Mouse (Mus musculus) stomach, postnatal 0 days (tissue): ENCODE measurements around the gene Cdc42ep4. TPM values are rescaled to one million over a fixed set of nuclear protein-coding genes. Genes with fewer than 3 reads are reported as not detected.

Experiments used
- ATAC-seq: fragments of 200-750 bp; cut with Nextera tagmentation; 2 replicates; pipeline ENCODE4 v1.8.0; 2017; ENCODE audit not compliant: low FRiP score, low TSS enrichment
- DNase-seq: peaks from one replicate; pipeline ENCODE4 v3.0.0-alpha.2; 2016; ENCODE audit warnings: low spot score
- H3K27ac ChIP-seq: fragments of 300-500 bp; sonication (generic); replicated peaks from 2 replicates; pipeline ENCODE4 v1.5.1; 2014; ENCODE audit warnings: mild to moderate bottlenecking, control low read depth
- H3K27me3 ChIP-seq: fragments of 300-500 bp; sonication (generic); 2 replicates; pipeline ENCODE4 v1.6.1; 2014; ENCODE audit warnings: low read length; ENCODE audit not compliant: control insufficient read depth, insufficient read depth
- H3K36me3 ChIP-seq: fragments of 300-500 bp; sonication (generic); 2 replicates; pipeline ENCODE4 v1.6.1; 2014; ENCODE audit warnings: low read length, mixed read lengths; ENCODE audit not compliant: control insufficient read depth, insufficient read depth
- H3K4me1 ChIP-seq: fragments of 300-500 bp; sonication (generic); replicated peaks from 2 replicates; pipeline ENCODE4 v1.6.1; 2014; ENCODE audit warnings: antibody characterized with exemption; ENCODE audit not compliant: control insufficient read depth, insufficient read depth
- H3K4me2 ChIP-seq: fragments of 300-500 bp; sonication (generic); replicated peaks from 2 replicates; pipeline ENCODE4 v1.6.1; 2014; ENCODE audit warnings: low read depth, mild to moderate bottlenecking, control low read depth, moderate library complexity
- H3K4me3 ChIP-seq: fragments of 300-500 bp; sonication (generic); 2 replicates; pipeline ENCODE4 v1.5.1; 2014; ENCODE audit warnings: low read depth, low read length, control low read depth
- H3K9ac ChIP-seq: fragments of 300-500 bp; sonication (generic); 2 replicates; pipeline ENCODE4 v1.6.1; 2014; ENCODE audit warnings: mild to moderate bottlenecking, low read length, control low read depth, mixed read lengths
- H3K9me3 ChIP-seq: fragments of 300-500 bp; sonication (generic); 2 replicates; pipeline ENCODE4 v1.6.1; 2016; ENCODE audit warnings: low read length; ENCODE audit not compliant: control insufficient read depth
- CTCF ChIP-seq: IDR thresholded peaks from 2 replicates; pipeline ENCODE4 v1.5.1; 2016; ENCODE audit warnings: antibody characterized with exemption, low read depth, mild to moderate bottlenecking, moderate library complexity
- EP300 ChIP-seq: optimal IDR thresholded peaks from 2 replicates; pipeline ENCODE3; 2016; ENCODE audit warnings: antibody characterized with exemption
- WGBS: fragments of 180-500 bp; shearing (Covaris S2); extraction: QIAGEN DNeasy Blood & Tissue Kit; methylation state at CpG from one replicate; pipeline ENCODE4 v1.1.7; 2014; 5-methylcytosine and 5-hydroxymethylcytosine counted together
- polyA plus RNA-seq: library from polyadenylated mRNA; unstranded; fragments of >200 nt; fragmentation: Nextera tagmentation; extraction: Ambion mirVana; gene quantifications from 2 replicates; pipeline ENCODE4 v1.2.1, GENCODE M21; 2015

Cdc42ep4 gene
- polyA plus RNA-seq, 1 experiment from 2014 or later: 28.9 TPM

GRCm38 (mm10) chr11:113786395-113786794 lies 34.7 kb upstream of the Cdc42ep4 start:
- no peak overlapping the region for H3K4me3 ChIP-seq
- peak overlapping the region; percentile 86 for H3K27ac ChIP-seq
- H3K9me3 ChIP-seq: no peaks in the 10 kb centered on the region
- WGBS: 55% methylated on average over 4 of the region's 4 CpGs
- H3K27me3 ChIP-seq: no peaks in the 10 kb centered on the region
- no peaks in the 10 kb centered on the region for H3K36me3 ChIP-seq
- TF ChIP-seq EP300: no peak
- TF ChIP-seq CTCF: no peak
- H3K4me2 ChIP-seq: 0 out of 2 replicates have a peak overlapping the region, but pooled peaks have one; percentile 50
- ATAC-seq: no peak
- no peak for DNase-seq
- H3K4me1 ChIP-seq: peaks cover 9% of the 10 kb centered on the region
- no peak overlapping the region for H3K9ac ChIP-seq

GRCm38 (mm10) chr11:113785406-113786171 lies 33.9 kb upstream of the Cdc42ep4 start:
- no peaks in the 10 kb centered on the region for H3K9me3 ChIP-seq
- no peaks in the 10 kb centered on the region for H3K27me3 ChIP-seq
- peak overlapping the region; percentile 47; the same call in 1 of the 2 replicates for H3K9ac ChIP-seq
- 7% methylated on average over 19 of the region's 19 CpGs for WGBS
- peaks cover 9% of the 10 kb centered on the region for H3K4me1 ChIP-seq
- H3K4me2 ChIP-seq: peak overlapping the region; percentile 50
- no peak for TF ChIP-seq CTCF
- no peak for TF ChIP-seq EP300
- DNase-seq: peak; percentile 68
- peak overlapping the region; percentile 86 for H3K27ac ChIP-seq
- ATAC-seq: peak; percentile 87
- no peaks in the 10 kb centered on the region for H3K36me3 ChIP-seq
- H3K4me3 ChIP-seq: peak overlapping the region; percentile 12

- no peak for TF ChIP-seq EP300
- TF ChIP-seq CTCF: no peak
- no peaks in the 10 kb centered on the region for H3K9me3 ChIP-seq
- H3K4me2 ChIP-seq: peak overlapping the region; percentile 50; the same call in 1 of the 2 replicates
- H3K4me3 ChIP-seq: no peak overlapping the region
- peaks cover 9% of the 10 kb centered on the region for H3K4me1 ChIP-seq
- no peak overlapping the region for H3K9ac ChIP-seq
- WGBS: 66% methylated on average over 2 of the region's 2 CpGs
- peak overlapping the region; percentile 86 for H3K27ac ChIP-seq
- no peak for ATAC-seq
- H3K27me3 ChIP-seq: no peaks in the 10 kb centered on the region
- H3K36me3 ChIP-seq: no peaks in the 10 kb centered on the region
- DNase-seq: no peak
Observed at GRCm38 (mm10) chr11:113784656-113785396, 33.1 kb upstream of the Cdc42ep4 start.

- H3K27me3 ChIP-seq: no peaks in the 10 kb centered on the region
Observed at GRCm38 (mm10) chr11:113782496-113782895, 30.8 kb upstream of the Cdc42ep4 start.

GRCm38 (mm10) chr11:113782006-113782405 lies 30.3 kb upstream of the Cdc42ep4 start:
- 37% methylated on average over 2 of the region's 2 CpGs for WGBS
- Histone ChIP-seq H3K9ac (no peak overlapping the region), H3K4me1 (peaks cover 18% of the 10 kb centered on the region)

More at GRCm38 (mm10) chr11:113782496-113782895, 30.8 kb upstream of the Cdc42ep4 start:
- Histone ChIP-seq H3K9ac (no peak overlapping the region), H3K4me1 (peaks cover 16% of the 10 kb centered on the region), H3K27ac (no peak overlapping the region), H3K9me3 (no peaks in the 10 kb centered on the region), H3K36me3 (no peaks in the 10 kb centered on the region), H3K4me3 (no peak overlapping the region), H3K4me2 (no peak overlapping the region)
- TF ChIP-seq CTCF (no peak), EP300 (no peak)
- ATAC-seq: no peak
- WGBS: 90% methylated on average over 2 of the region's 2 CpGs
- DNase-seq: no peak

GRCm38 (mm10) chr11:113779680-113780041 lies 28.0 kb upstream of the Cdc42ep4 start:
- no peak for DNase-seq
- Histone ChIP-seq H3K4me3 (no peak overlapping the region), H3K9me3 (no peaks in the 10 kb centered on the region), H3K9ac (no peak overlapping the region), H3K4me1 (peaks cover 9% of the 10 kb centered on the region), H3K27me3 (no peaks in the 10 kb centered on the region), H3K4me2 (no peak overlapping the region), H3K27ac (no peak overlapping the region; the same call in 1 of the 2 replicates), H3K36me3 (no peaks in the 10 kb centered on the region)
- no peak for TF ChIP-seq CTCF
- TF ChIP-seq EP300: no peak
- ATAC-seq: no peak
- 41% methylated on average over 6 of the region's 6 CpGs for WGBS

More at GRCm38 (mm10) chr11:113782006-113782405, 30.3 kb upstream of the Cdc42ep4 start:
- ATAC-seq: no peak
- Histone ChIP-seq H3K27ac (no peak overlapping the region), H3K9me3 (no peaks in the 10 kb centered on the region), H3K27me3 (no peaks in the 10 kb centered on the region), H3K36me3 (no peaks in the 10 kb centered on the region), H3K4me3 (no peak overlapping the region), H3K4me2 (no peak overlapping the region)
- no peak for TF ChIP-seq EP300
- TF ChIP-seq CTCF: no peak
- no peak for DNase-seq
